Mouse (Mus musculus): ENCODE measurements at regions not wholly inside any gene's neighbourhood (a gene's known extent, or its start where the extent isn't known, plus 50 kb on each side); places are given as distances from the start of the nearest gene placed in this dataset.
A peak's percentile ranks its signal among the peaks of the same experiment; 100 is the strongest.

DNA sequence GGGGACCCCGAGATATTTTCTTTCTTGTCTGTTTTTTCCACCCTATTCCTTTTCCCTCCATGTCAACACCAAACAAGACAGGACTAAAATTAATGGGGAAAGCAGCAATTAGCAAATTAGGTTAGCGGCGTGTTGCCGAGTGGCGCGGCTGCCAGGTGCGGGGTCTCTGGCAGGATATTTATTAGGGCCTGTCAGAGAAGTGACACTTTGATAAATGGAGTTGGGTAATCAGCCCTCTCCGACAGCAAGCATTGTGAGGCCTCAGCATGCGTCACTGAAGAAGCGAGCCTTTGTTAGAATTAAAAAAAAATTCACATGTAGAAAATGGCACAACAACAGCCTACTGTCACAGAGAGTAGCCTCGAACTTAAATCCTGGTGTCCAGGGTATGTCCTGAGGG is 162.3 kb downstream of the Dhx35 start:
- Histone ChIP-seq H3K4me2 (replicated peaks) (no peak overlapping the region), H3K9ac (no peak overlapping the region), H3K4me3 (no peak overlapping the region), H3K9me3 (replicated peaks) (no peaks in the 10 kb centered on the region), H3K4me1 (no peaks in the 10 kb centered on the region), H3K36me3 (no peaks in the 10 kb centered on the region), H3K27me3 (peaks cover 3% of the 10 kb centered on the region; the same call in 1 of the 2 replicates), H3K27ac (no peak overlapping the region)
- 36% methylated on average over 11 of the region's 11 CpGs for WGBS
- peak; percentile 76 for ATAC-seq (ENCODE audit: low FRiP score)

DNA sequence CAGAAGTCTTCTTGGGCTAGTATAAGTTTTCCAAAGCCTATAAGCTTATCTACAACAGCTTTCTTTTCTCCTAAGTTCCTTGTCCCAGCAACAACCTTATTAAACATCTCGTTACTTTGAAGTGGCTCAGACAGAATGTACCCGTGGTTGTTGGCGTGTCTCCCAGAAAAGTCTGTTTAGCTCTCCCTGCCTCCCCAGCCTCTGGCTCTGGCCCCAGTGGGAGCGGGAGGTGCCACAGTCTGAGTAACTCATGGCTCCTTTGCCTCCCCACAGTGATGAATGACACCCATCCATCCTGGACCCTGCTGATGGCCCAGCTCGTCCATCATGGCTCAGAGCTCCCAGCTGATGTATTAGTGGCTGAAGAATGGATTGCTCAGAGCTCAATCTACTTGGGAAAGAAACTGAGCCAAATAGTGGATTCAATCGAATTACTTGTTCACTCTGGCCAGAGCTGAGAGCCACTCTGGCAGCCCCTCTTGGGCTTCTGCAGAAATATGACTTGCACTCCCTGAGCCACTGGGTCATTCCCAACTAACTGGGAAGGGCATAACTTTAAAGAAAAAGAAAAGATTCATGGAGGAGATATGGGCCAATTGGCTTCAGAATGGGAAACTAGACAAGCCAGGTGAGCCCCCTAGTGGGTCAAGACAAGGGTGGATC is 170.5 kb downstream of the Dhx35 start:
- no peaks in the 10 kb centered on the region for H3K27me3 ChIP-seq
- no peak overlapping the region for H3K4me3 ChIP-seq
- H3K27ac ChIP-seq, result no peak overlapping the region
- H3K4me2 ChIP-seq (replicated peaks), result no peak overlapping the region
- no peak for ATAC-seq (ENCODE audit: low FRiP score)
- H3K4me1 ChIP-seq, result no peaks in the 10 kb centered on the region
- 74% methylated on average over 6 of the region's 6 CpGs for WGBS
- no peaks in the 10 kb centered on the region for H3K9me3 ChIP-seq (replicated peaks)
- no peak overlapping the region for H3K9ac ChIP-seq
- H3K36me3 ChIP-seq, result no peaks in the 10 kb centered on the region

DNA sequence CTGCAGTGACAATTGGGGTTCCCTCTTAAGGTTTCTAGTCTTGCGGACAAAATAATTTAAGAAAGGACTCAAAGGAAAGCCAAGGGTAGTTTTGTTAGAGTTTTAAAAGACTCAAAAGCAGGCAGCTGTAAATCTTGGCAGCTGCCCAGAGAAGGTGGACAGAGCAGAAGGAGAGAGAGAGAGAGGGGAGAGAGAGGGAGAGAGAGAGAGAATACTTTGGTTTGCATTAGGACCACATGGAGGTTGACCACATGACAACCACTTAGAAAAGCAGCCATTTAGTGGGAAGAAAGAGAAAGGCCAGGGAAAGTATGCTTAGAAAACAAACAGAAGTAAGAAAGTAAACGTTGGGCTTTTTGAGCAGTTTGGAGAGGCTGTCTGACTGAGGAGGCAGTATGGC is 177.6 kb downstream of the Dhx35 start:
- no peaks in the 10 kb centered on the region for H3K27me3 ChIP-seq
- no peaks in the 10 kb centered on the region for H3K4me1 ChIP-seq
- WGBS, result 44% methylated on average over 2 of the region's 2 CpGs
- ATAC-seq (ENCODE audit: low FRiP score), result no peak
- no peaks in the 10 kb centered on the region for H3K9me3 ChIP-seq (replicated peaks)
- H3K27ac ChIP-seq, result no peak overlapping the region
- no peak overlapping the region for H3K9ac ChIP-seq
- H3K36me3 ChIP-seq, result no peaks in the 10 kb centered on the region
- no peak overlapping the region for H3K4me3 ChIP-seq
- no peak overlapping the region for H3K4me2 ChIP-seq (replicated peaks)

DNA sequence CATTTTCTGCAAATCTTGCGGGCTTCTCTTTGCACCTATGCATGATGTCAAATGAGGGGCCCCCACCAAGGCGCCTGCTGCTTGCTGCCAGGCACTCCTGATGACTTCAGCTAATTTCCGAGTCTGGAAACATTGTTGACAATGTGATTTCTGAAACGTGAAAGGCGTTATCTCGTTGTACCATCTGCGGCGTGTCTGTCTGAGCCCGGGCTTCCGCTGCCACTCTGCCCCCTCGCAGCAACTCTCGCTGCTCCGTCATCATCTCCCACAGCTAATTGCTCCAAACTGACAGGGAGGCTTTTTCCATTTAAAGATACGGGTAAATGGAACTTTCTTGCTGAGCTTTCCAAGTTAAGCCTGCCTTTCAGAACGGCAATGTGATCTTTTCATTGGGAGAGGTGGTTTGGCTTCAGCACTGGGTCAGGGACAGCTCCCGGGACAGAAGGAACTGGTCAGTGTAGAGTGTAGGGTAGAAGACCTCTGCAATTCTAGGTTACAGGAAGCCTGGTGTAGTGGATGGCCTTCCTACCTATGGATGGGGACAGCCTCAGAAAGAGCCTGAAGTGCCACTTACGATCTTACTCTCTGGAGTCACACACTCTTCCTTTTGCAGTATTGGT is 191.0 kb downstream of the Dhx35 start:
- Histone ChIP-seq H3K36me3 (no peaks in the 10 kb centered on the region), H3K4me3 (no peak overlapping the region), H3K27ac (no peak overlapping the region), H3K27me3 (no peaks in the 10 kb centered on the region), H3K4me2 (replicated peaks) (no peak overlapping the region), H3K9me3 (replicated peaks) (no peaks in the 10 kb centered on the region), H3K9ac (no peak overlapping the region), H3K4me1 (no peaks in the 10 kb centered on the region)
- no peak for ATAC-seq (ENCODE audit: low FRiP score)
- WGBS, result 74% methylated on average over 17 of the region's 17 CpGs

DNA sequence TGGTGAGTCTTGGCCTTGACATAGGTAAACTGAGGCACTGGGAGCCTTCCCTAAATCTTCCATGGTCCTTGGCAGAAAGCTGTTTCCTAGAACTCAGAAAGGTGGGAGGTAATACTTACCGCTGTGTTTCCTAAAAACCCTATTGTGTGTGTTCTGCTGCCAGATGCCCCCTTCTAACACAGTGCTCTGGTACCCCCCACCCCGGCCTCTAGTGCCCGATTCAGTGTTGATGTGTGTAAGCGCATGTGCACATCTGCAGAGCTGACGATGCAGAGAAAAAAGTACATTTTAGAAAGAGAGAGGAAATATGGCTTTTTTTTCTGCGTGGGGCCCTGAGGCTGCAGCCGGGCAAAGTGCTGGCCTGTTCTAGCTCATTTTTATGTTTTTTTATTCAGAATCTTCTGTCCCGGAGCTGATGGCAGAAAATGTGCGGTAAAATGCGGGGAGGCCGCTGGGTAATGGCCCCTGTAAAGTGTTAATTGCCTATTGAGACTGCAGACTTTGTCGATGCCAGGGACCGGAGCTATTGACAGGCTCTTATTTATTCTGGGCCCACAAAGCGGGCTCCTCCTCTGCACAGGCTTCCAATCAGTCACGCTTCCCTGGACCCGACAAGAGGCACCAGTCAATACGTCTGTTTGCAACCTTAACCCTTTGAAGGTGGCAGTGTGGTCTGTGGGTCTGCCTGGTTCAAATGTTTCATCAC is 208.0 kb downstream of the Dhx35 start:
- Histone ChIP-seq H3K36me3 (no peaks in the 10 kb centered on the region), H3K4me1 (peaks cover 15% of the 10 kb centered on the region), H3K27me3 (no peaks in the 10 kb centered on the region; the same call in 1 of the 2 replicates), H3K9ac (peak overlapping the region; percentile 39; the same call in 1 of the 2 replicates), H3K9me3 (replicated peaks) (no peaks in the 10 kb centered on the region), H3K27ac (peak overlapping the region; percentile 41; the same call in 1 of the 2 replicates), H3K4me2 (replicated peaks) (peak overlapping the region; percentile 44), H3K4me3 (no peak overlapping the region)
- 19% methylated on average over 17 of the region's 17 CpGs for WGBS
- peak; percentile 87 for ATAC-seq (ENCODE audit: low FRiP score)

DNA sequence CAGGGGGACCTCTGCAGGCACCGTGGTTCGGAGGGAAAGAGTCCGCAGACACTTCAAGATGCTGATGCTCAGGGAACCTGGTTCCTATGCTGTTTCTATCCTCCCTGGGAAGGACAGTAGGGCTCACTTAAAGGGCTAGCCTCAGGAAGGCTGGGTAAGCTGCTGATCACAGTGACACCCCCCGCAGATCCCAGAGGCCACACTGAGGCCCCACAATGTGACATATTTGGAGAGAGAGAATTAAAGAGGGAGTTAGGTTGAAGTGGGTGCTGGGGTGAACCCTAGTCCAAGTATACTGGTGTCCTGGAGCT is 208.5 kb downstream of the Dhx35 start:
- Histone ChIP-seq H3K4me2 (replicated peaks) (peak overlapping the region; percentile 44; the same call in 1 of the 2 replicates), H3K4me1 (peaks cover 15% of the 10 kb centered on the region), H3K27me3 (no peaks in the 10 kb centered on the region; the same call in 1 of the 2 replicates), H3K4me3 (no peak overlapping the region), H3K27ac (0 out of 2 replicates have a peak overlapping the region, but pooled peaks have one; percentile 41), H3K9ac (no peak overlapping the region), H3K36me3 (no peaks in the 10 kb centered on the region), H3K9me3 (replicated peaks) (no peaks in the 10 kb centered on the region)
- peak; percentile 55; the same call in 1 of the 2 replicates for ATAC-seq (ENCODE audit: low FRiP score)
- 30% methylated on average over 4 of the region's 4 CpGs for WGBS

DNA sequence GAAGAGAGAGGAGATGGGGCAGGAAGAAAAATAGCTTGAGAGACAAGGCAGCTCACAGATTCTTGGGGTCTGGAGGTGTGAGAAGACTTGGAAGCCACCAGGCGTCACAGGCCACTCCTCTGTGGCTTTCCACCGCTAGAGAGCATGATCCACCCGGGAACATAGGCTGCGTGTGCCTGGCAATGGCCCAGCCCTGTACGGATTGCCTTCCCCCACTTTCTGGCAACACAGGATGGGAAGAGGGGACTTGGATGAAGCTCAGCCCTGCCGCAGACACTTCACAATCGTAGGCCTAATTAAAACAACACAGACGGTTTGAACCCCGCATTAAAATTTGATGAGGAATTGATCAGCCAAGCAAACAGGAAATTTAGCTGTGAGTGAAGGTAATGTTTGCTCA is 209.8 kb downstream of the Dhx35 start:
- Histone ChIP-seq H3K36me3 (no peaks in the 10 kb centered on the region), H3K9ac (no peak overlapping the region), H3K4me3 (no peak overlapping the region), H3K4me1 (peaks cover 15% of the 10 kb centered on the region), H3K27me3 (no peaks in the 10 kb centered on the region; the same call in 1 of the 2 replicates), H3K9me3 (replicated peaks) (no peaks in the 10 kb centered on the region), H3K27ac (no peak overlapping the region), H3K4me2 (replicated peaks) (no peak overlapping the region)
- 64% methylated on average over 9 of the region's 9 CpGs for WGBS
- ATAC-seq (ENCODE audit: low FRiP score), result 0 out of 2 replicates have a peak, but pooled peaks have one; percentile 38

DNA sequence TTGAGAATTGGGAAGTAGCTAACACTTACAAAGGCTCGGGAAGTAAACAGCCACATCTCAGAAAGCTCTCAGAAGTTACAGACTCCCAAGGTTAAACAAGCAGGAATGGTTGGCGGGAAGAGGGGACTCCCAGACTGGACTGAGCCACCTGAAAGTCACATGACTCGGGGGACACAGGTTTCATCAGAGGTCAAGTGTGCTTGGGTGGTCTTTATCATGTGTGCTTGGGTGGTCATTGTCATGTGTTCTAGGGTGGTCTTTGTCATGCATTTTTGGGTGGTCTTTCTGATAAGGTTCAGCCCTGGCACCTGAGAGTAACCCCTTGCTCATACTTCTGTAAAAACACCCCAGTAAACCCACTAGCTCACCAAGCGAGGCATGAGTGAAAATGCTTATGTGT is 218.1 kb downstream of the Dhx35 start:
- no peak for ATAC-seq (ENCODE audit: low FRiP score)
- Histone ChIP-seq H3K4me2 (replicated peaks) (no peak overlapping the region), H3K4me3 (no peak overlapping the region), H3K4me1 (0 out of 2 replicates have a peak, but pooled peaks cover 8% of the 10 kb centered on the region), H3K27me3 (no peaks in the 10 kb centered on the region), H3K27ac (no peak overlapping the region), H3K36me3 (no peaks in the 10 kb centered on the region), H3K9me3 (replicated peaks) (no peaks in the 10 kb centered on the region), H3K9ac (no peak overlapping the region)
- WGBS, result 86% methylated on average over 4 of the region's 4 CpGs

DNA sequence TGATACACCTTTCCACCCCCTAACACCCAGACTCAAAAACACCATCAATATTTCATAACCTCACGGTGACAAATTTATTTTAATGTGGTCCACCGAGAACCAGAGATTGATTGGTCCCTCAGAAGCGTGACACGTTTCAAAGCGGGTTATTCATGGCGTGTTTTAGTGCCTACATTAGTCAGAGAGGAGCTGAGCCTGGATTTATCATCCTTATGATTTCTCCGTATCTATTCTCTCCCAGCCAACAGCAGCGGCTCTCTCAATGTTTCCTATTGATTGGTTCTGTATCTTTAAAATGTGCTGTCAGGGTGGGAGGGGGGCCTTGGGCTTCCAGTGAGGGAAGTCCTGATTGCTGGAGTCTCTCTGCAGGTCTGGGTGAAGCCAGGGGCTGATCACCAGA is 219.9 kb downstream of the Dhx35 start:
- no peak overlapping the region for H3K4me3 ChIP-seq
- H3K27ac ChIP-seq, result peak overlapping the region; percentile 44; the same call in 1 of the 2 replicates
- H3K27me3 ChIP-seq, result no peaks in the 10 kb centered on the region
- H3K4me1 ChIP-seq, result 0 out of 2 replicates have a peak, but pooled peaks cover 8% of the 10 kb centered on the region
- H3K4me2 ChIP-seq (replicated peaks), result no peak overlapping the region
- no peaks in the 10 kb centered on the region for H3K9me3 ChIP-seq (replicated peaks)
- no peaks in the 10 kb centered on the region for H3K36me3 ChIP-seq
- no peak overlapping the region for H3K9ac ChIP-seq
- WGBS, result 66% methylated on average over 8 of the region's 8 CpGs
- ATAC-seq (ENCODE audit: low FRiP score), result peak; percentile 52; the same call in 1 of the 2 replicates

DNA sequence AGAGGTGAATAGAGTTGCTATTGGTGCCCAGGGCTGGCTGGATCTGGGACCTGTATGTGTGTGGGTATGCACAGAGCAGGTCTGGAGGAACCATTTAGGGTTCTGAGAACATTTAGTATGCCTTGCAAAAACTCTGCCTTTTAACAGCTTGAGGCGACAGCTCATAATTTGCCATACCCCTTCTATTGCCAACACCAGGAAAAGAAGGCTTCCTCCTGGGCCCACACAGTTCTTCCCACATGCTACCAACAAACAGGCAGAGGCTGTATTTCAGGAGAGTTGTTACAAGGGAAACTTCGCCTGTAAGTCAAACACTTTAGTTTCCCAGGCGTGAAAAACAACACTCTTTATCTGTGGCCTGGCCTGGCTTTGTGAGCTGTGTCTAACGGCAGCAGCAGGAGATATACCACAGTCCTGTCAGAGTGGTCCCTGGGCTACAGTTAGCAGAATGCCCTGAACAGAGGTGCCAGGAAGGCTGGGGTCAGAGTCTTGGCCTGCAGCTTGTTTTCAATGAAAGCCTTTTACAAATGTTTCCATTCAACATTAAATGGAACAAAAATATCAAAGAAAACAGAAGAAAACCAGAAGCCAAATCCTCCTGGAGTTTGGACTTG is 225.4 kb downstream of the Dhx35 start:
- H3K4me1 ChIP-seq, result 0 out of 2 replicates have a peak, but pooled peaks cover 3% of the 10 kb centered on the region
- no peaks in the 10 kb centered on the region for H3K9me3 ChIP-seq (replicated peaks)
- H3K27ac ChIP-seq, result no peak overlapping the region
- H3K36me3 ChIP-seq, result no peaks in the 10 kb centered on the region
- H3K27me3 ChIP-seq, result no peaks in the 10 kb centered on the region
- 54% methylated on average over 4 of the region's 4 CpGs for WGBS
- no peak overlapping the region for H3K4me3 ChIP-seq
- ATAC-seq (ENCODE audit: low FRiP score), result no peak
- H3K4me2 ChIP-seq (replicated peaks), result no peak overlapping the region
- no peak overlapping the region for H3K9ac ChIP-seq

DNA sequence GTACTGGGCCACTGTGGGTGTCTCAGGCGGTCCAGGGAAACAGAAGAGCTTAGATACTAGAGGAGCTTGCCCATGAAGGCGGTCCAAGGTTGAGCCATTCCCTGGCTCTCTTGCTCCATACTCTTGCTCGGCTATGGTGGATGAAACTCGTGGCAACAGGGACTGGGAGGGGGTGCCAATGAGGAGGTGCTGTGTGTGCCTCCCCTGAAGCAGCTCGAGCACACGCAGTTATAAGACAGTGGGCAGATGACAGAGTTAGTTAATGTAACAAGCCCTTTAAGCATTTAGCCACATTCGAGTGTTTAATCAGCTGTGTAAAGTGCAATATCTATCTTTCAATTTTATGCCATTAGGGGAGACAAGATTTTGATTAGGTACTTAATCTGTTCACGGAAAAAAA is 237.5 kb downstream of the Dhx35 start:
- Histone ChIP-seq H3K36me3 (no peaks in the 10 kb centered on the region), H3K4me2 (replicated peaks) (no peak overlapping the region), H3K9ac (no peak overlapping the region), H3K27ac (no peak overlapping the region), H3K4me3 (no peak overlapping the region), H3K9me3 (replicated peaks) (no peaks in the 10 kb centered on the region), H3K4me1 (no peaks in the 10 kb centered on the region), H3K27me3 (no peaks in the 10 kb centered on the region)
- no peak for ATAC-seq (ENCODE audit: low FRiP score)
- 65% methylated on average over 8 of the region's 8 CpGs for WGBS

DNA sequence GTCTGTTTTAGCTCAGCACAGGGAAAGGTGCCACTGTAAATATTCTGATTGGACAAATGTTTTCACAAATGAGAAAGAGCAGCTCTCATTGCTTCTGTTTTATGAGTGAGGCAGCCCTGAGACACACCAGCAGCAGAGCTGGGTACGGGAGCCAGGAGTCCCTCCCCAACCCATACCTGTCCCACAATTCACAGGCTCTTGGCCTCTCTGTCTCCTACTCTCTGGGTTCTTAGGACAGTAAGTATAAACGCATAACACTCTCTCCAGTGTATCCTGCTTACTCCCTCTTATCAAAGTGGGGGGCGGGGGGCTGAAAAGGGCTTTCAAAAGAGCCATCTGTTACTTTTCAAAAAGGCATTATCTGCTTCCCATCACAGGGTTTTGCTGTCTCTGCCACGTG is 245.3 kb downstream of the Dhx35 start:
- WGBS, result 46% methylated on average over 4 of the region's 4 CpGs
- Histone ChIP-seq H3K4me2 (replicated peaks) (no peak overlapping the region), H3K4me1 (no peaks in the 10 kb centered on the region), H3K9ac (no peak overlapping the region), H3K9me3 (replicated peaks) (no peaks in the 10 kb centered on the region), H3K36me3 (no peaks in the 10 kb centered on the region), H3K4me3 (no peak overlapping the region), H3K27me3 (no peaks in the 10 kb centered on the region), H3K27ac (no peak overlapping the region)
- ATAC-seq (ENCODE audit: low FRiP score), result no peak
